Mouse (Mus musculus): ENCODE measurements around the gene Wwtr1.

DNA sequence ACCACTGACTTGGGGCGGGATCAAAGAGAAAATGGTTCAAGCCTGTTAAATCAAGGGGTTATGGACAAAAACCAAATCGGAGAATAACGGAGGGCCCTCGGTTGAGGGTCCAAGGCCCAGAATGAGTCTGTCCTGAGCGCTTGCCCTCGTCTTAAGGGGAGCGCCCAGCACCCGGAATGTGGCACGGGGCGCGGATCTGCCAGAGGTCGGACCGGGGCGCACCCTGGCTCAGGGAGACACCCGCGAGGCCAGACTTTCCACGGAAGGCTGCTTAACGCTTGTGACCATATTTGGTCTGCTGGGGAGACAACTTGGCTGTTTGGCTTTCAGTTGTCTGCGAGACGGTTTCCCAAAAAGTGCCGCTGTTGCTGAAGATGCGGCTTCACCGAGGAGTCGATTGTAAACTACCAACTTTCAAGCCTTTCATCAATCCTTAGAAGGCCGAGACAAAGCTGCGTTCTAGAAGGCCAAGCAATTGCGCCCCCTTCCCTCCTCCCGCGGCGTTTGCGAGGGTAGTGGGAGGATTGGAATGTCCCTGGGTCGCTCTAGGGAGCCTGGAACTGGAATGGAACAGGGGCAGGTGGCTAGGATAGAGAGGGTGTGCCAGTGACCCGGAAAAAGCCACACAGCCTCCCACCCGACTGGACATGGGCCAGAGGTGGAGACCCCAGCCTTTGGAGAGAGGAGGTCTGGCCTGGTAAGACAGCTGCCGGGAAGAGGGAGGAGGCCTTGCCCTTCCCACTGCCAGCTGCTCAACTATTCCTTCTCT lies 530 bp upstream of the Wwtr1 start:
- TF ChIP-seq CTCF (IDR thresholded peaks at IDR 0.05; ENCODE audit: low read depth, low read length) (peak; percentile 46), POLR2A (IDR thresholded peaks at IDR 0.05; ENCODE audit: extremely low read depth, insufficient read depth, low read length) (no peak)

Data from liver, adult 2 months (tissue).